Mouse (Mus musculus): ENCODE measurements around the gene Podn.

DNA sequence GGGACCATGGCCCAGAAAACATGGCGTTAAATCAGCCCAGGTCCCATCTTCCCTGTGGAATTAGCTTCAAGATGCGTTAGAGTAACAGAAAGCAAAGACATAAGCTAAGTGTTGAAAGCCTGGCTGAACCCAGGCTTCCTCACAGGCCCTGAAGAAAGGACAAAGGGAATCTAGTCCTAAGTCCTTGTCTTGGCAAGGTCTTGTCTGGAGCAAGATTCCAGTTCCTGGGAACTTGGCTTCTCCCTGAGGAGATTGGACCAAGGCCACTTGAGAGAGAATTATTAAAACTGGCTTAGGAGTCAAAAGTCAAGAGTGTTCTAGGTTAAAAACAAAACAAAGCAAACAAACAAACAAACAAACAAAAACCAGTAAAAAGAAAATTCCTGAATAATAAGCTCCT lies 32.1 kb upstream of the Podn start:
- TF ChIP-seq CTCF (IDR thresholded peaks at IDR 0.05; ENCODE audit: control insufficient read depth, insufficient read depth, low read length) (no peak), POLR2A (IDR thresholded peaks at IDR 0.05; ENCODE audit: borderline replicate concordance, control insufficient read depth, low read depth, low read length) (no peak)

Measured in bone marrow, adult 2 months (tissue).